Mouse (Mus musculus): Measurements from ENCODE around the gene Esr1. TPM values are rescaled to one million over a fixed set of nuclear protein-coding genes. Genes with fewer than 3 reads are reported as not detected.
A peak's percentile ranks its signal among the peaks of the same experiment; 100 is the strongest.

Gene Esr1
- polyA plus RNA-seq (2011; ENCODE audit: insufficient read length, low read depth, missing spikeins), result 0.70 and 1.6 TPM in 2 replicates

DNA sequence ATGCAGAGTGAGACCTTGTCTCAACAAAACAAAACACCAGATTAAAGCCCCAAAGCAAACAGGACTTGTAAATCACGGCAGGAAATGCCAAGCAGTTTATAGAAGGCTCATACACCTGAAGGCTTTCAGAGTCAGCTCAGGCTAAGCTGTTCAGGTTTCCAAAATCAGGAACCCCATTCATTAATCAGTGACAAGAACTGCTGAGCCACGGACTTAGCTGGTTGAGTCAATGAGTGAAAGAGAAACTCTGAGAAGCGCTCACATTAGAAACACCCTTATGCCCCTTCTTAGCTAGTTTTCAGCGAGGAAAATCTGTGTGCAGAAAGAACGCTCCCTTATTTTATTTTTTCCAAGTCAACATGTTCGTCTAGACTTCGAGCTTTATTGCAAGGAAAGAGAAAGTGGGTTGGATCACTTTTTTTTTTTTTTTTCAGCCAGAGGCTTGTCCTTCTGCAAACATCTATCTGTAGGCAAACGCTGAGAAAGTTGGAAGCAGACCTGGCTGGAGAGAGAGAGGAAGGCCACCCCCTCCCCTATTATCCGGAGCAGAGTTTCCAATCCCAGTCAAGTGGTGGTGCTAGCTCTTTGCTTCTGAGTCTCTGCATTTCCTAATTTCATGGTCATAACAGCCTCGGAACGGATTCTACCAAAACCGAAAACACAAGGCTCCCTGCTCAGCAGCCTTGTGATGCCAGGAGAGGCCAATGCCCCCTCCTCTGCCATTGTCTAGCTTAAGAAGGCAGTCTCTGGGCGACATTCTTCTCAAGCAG, at the start of gene Esr1:
Gene Esr1 (plus strand): TSS at position 208 of the 770 bp plus-strand sequence.
- peak within 1 kb of the TSS; percentile 15 for H3K4me3 ChIP-seq (ENCODE audit: insufficient read depth, low read length)
- TF ChIP-seq POLR2A (IDR thresholded peaks at IDR 0.05; ENCODE audit: low read depth, low read length) (no peak), CTCF (IDR thresholded peaks at IDR 0.05; ENCODE audit: borderline replicate concordance, insufficient read depth, low read length) (no peak)
- H3K4me1 ChIP-seq (ENCODE audit: control insufficient read depth, insufficient read depth, low read length), result peaks cover 17% of the 10 kb centered on the region
- peak within 1 kb of the TSS; percentile 34; the same call in 1 of the 2 replicates for H3K27ac ChIP-seq (ENCODE audit: insufficient read depth, low read length)

DNA sequence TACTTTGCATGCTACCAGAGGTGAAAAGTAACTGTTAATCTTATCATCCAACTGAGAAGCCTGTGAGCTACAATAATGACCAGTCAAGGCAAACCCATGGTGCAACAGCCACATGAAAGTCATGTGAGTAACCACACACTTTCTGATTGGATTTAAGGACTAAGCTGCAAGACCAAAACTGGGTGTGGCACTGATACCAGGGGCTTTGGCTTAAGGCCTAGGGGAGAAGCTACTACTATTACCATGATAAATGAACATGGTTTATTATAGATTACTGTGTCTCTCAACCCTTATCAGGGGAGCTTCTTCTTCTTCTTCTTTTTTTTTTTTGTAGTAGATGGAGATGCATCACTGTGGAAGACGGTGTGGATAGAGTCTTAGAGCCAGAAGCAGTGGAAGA, 46.2 kb upstream of the Esr1 start:
- no peaks in the 10 kb centered on the region for H3K4me1 ChIP-seq (ENCODE audit: control insufficient read depth, insufficient read depth, low read length)
- no peak overlapping the region for H3K4me3 ChIP-seq (ENCODE audit: insufficient read depth, low read length)
- no peak overlapping the region for H3K27ac ChIP-seq (ENCODE audit: insufficient read depth, low read length)
- no peak for TF ChIP-seq POLR2A (IDR thresholded peaks at IDR 0.05; ENCODE audit: low read depth, low read length)
- no peak for TF ChIP-seq CTCF (IDR thresholded peaks at IDR 0.05; ENCODE audit: borderline replicate concordance, insufficient read depth, low read length)

DNA sequence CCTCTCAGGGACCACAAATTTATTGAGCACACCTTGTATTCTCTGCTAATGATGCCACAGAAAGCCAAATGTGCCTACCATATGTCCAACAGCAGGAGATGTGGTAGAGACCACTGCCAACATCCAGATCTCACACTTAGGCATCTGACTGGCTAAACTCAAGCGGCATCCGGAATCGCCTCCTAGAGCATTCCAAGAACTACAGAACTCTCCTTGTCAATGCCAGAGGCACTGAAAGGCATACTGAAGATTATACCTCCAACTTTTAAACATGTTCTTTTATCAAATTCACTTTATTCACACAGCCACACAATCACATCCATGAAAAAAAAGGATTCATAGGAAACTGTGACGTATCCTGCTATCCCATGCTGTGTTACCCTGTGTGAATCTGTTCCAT, 40.6 kb upstream of the Esr1 start:
- Histone ChIP-seq H3K4me1 (ENCODE audit: control insufficient read depth, insufficient read depth, low read length) (no peaks in the 10 kb centered on the region), H3K27ac (ENCODE audit: insufficient read depth, low read length) (no peak overlapping the region)
- TF ChIP-seq POLR2A (IDR thresholded peaks at IDR 0.05; ENCODE audit: low read depth, low read length) (no peak), CTCF (IDR thresholded peaks at IDR 0.05; ENCODE audit: borderline replicate concordance, insufficient read depth, low read length) (no peak)

DNA sequence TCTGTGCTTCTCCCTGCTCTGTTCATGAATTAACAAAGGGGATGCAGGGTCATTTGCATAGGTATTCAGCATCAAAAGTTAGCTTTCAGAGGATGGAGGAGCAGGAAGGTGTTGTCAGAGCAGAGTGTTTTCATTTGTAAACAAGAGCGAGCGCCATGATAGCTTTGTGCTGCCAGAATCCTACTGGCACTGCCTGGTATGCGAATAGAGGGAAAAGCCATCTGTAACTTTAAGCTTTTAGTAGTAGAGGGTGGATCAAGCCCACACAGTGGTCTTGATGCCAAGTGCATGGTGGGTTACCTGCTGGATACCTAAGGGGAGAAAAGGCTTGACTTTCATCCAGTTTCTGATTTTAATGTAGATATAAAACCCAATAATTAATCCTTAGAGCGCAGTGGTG, 40.1 kb upstream of the Esr1 start:
- Histone ChIP-seq H3K4me3 (ENCODE audit: insufficient read depth, low read length) (no peak overlapping the region), H3K27ac (ENCODE audit: insufficient read depth, low read length) (no peak overlapping the region), H3K4me1 (ENCODE audit: control insufficient read depth, insufficient read depth, low read length) (no peaks in the 10 kb centered on the region)
- TF ChIP-seq POLR2A (IDR thresholded peaks at IDR 0.05; ENCODE audit: low read depth, low read length) (no peak), CTCF (IDR thresholded peaks at IDR 0.05; ENCODE audit: borderline replicate concordance, insufficient read depth, low read length) (no peak)

More for the DNA sequence above, 40.6 kb upstream of the Esr1 start:
- no peak overlapping the region for H3K4me3 ChIP-seq (ENCODE audit: insufficient read depth, low read length)

DNA sequence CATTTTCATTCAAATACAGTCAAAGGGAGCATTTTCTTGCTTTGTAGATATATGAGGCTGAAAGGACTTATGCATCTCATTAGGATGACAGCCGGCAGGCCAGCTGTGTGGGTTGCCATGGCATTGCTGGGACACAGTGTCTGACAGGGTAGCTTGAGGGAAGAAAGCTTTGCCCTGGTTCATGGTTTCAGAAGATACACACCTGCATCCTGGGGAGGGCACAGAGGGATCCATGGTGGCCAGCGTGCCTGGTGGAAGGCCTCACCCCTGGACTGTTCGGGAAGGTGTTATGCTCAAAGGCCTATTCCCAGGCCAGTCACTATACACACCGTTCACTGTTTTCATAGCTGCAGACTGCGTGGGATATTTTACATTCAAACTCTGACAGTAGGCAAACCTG, 29.5 kb upstream of the Esr1 start:
- Histone ChIP-seq H3K4me3 (ENCODE audit: insufficient read depth, low read length) (no peak overlapping the region), H3K4me1 (ENCODE audit: control insufficient read depth, insufficient read depth, low read length) (no peaks in the 10 kb centered on the region), H3K27ac (ENCODE audit: insufficient read depth, low read length) (no peak overlapping the region)
- TF ChIP-seq CTCF (IDR thresholded peaks at IDR 0.05; ENCODE audit: borderline replicate concordance, insufficient read depth, low read length) (no peak), POLR2A (IDR thresholded peaks at IDR 0.05; ENCODE audit: low read depth, low read length) (no peak)

DNA sequence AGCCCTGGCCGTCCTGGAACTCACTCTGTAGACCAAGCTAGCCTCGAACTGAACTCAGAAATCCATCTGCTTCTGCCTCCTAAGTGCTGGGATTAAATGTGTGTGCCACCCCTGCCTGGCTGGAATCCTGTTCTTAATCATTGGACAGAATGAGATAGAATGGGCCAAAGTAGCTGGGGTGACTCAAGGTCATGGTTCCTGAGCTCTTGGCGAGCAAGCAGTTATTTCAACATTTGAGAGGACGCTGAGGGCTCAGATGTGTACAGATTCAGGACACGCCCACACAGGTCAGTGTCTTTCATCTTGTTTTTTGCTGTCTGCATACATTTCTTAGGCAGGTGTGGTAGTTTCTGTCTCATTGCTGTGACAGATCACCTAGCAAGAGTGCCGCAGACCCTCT, 24.7 kb upstream of the Esr1 start:
- H3K4me1 ChIP-seq (ENCODE audit: control insufficient read depth, insufficient read depth, low read length), result no peaks in the 10 kb centered on the region
- no peak overlapping the region for H3K27ac ChIP-seq (ENCODE audit: insufficient read depth, low read length)
- H3K4me3 ChIP-seq (ENCODE audit: insufficient read depth, low read length), result no peak overlapping the region
- TF ChIP-seq POLR2A (IDR thresholded peaks at IDR 0.05; ENCODE audit: low read depth, low read length) (no peak), CTCF (IDR thresholded peaks at IDR 0.05; ENCODE audit: borderline replicate concordance, insufficient read depth, low read length) (no peak)

DNA sequence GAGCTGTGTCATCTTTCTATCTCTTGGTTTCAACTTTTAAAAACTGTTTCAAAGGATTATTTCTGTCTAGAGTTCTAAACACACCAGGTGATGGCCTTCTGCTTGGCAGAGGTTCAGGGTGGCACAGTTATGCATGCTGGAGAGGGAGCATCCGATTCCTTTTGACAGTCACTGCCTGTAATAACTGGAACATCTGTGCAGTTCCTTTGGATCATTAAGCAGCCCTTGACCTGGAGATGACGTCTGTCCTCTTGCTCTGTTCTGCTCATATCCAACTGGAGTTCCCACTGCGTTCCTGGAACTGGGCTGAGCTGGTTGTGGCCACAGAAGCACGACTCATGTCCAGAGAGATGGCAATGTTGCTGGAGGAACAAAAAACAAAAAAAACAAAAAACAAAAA, 21.8 kb upstream of the Esr1 start:
- Histone ChIP-seq H3K4me1 (ENCODE audit: control insufficient read depth, insufficient read depth, low read length) (no peaks in the 10 kb centered on the region), H3K4me3 (ENCODE audit: insufficient read depth, low read length) (no peak overlapping the region), H3K27ac (ENCODE audit: insufficient read depth, low read length) (no peak overlapping the region)
- TF ChIP-seq CTCF (IDR thresholded peaks at IDR 0.05; ENCODE audit: borderline replicate concordance, insufficient read depth, low read length) (no peak), POLR2A (IDR thresholded peaks at IDR 0.05; ENCODE audit: low read depth, low read length) (no peak)

DNA sequence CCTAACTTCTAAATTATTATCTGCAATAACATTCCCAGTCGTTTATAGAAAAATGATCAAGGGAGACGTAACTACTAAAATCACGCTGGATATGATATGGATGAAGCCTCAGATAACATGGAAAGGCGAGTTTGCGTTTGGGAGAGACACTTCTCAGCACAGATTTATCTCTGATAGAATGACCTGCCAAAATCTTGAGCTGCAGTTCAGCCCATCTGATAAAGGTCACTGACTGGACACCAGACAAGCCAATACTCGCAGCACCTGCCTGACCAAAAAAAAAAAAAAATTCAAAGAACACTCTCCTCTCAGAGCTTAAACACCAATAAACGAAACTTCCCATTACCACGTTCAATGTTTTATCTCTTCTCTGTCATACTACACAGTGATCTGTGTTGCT, 20.4 kb upstream of the Esr1 start:
- Histone ChIP-seq H3K27ac (ENCODE audit: insufficient read depth, low read length) (no peak overlapping the region), H3K4me1 (ENCODE audit: control insufficient read depth, insufficient read depth, low read length) (no peaks in the 10 kb centered on the region), H3K4me3 (ENCODE audit: insufficient read depth, low read length) (no peak overlapping the region)
- TF ChIP-seq CTCF (IDR thresholded peaks at IDR 0.05; ENCODE audit: borderline replicate concordance, insufficient read depth, low read length), result no peak
- no peak for TF ChIP-seq POLR2A (IDR thresholded peaks at IDR 0.05; ENCODE audit: low read depth, low read length)

DNA sequence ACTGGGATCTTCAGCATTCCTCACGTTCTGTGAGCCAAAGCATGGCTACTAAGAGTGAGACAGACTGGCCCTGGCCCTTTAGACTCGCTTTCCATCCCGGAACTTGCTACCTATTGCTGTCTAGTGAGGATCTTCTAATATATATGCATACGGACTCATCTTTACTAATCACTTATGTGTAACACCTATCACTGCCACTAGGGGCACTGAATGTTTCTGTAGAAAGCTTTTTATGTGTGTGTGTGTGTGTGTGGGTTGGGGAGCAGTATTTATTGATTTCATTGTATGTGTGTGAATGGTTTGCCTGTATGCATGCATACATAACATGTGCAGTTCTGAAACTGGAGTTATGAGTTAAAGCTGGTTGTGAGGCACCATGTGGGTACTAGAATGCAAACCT, 17.6 kb upstream of the Esr1 start:
- TF ChIP-seq POLR2A (IDR thresholded peaks at IDR 0.05; ENCODE audit: low read depth, low read length) (no peak), CTCF (IDR thresholded peaks at IDR 0.05; ENCODE audit: borderline replicate concordance, insufficient read depth, low read length) (no peak)
- H3K27ac ChIP-seq (ENCODE audit: insufficient read depth, low read length), result no peak overlapping the region
- H3K4me1 ChIP-seq (ENCODE audit: control insufficient read depth, insufficient read depth, low read length), result no peaks in the 10 kb centered on the region
- no peak overlapping the region for H3K4me3 ChIP-seq (ENCODE audit: insufficient read depth, low read length)

DNA sequence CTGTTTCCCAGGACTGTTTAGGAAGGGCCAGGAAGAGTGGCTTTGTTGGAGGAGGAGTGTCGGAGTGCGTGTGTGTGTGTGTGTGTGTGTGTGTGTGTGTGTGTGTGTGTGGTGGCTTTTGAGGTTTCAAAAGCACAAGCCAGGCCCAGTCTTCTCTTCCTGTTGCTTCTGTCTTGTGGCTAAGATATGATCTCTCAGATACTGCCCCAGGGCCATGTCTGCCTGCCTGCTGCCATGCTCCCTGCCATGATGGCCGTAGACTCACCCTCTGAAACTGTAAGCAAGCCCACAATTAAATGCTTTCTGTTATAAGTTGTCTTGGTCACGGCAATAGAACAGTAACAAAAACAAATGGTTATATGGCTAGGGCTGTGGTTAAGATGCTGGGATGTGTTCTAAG, 14.2 kb upstream of the Esr1 start:
- Histone ChIP-seq H3K27ac (ENCODE audit: insufficient read depth, low read length) (no peak overlapping the region), H3K4me3 (ENCODE audit: insufficient read depth, low read length) (no peak overlapping the region), H3K4me1 (ENCODE audit: control insufficient read depth, insufficient read depth, low read length) (no peaks in the 10 kb centered on the region)
- no peak for TF ChIP-seq POLR2A (IDR thresholded peaks at IDR 0.05; ENCODE audit: low read depth, low read length)
- TF ChIP-seq CTCF (IDR thresholded peaks at IDR 0.05; ENCODE audit: borderline replicate concordance, insufficient read depth, low read length), result no peak

Data from embryonic fibroblast, embryonic 13.5 days (primary cell).